Mouse (Mus musculus) subcutaneous adipose tissue, adult 2 months (tissue): Measurements from ENCODE around the gene Olfr460. TPM values are rescaled to one million over a fixed set of nuclear protein-coding genes. Genes with fewer than 3 reads are reported as not detected.

Experiments used
- polyA plus RNA-seq: library from polyadenylated mRNA; depleted of rRNA; stranded (reverse); fragments of >200 nt; gene quantifications from 2 replicates; pipeline ENCODE4 v1.2.3, GENCODE M21; 2012; ENCODE audit warnings: low replicate concordance; rRNA removed

The Olfr460 gene
- 0.15 TPM in 1 of 2 replicates, not detected in the other for polyA plus RNA-seq

DNA sequence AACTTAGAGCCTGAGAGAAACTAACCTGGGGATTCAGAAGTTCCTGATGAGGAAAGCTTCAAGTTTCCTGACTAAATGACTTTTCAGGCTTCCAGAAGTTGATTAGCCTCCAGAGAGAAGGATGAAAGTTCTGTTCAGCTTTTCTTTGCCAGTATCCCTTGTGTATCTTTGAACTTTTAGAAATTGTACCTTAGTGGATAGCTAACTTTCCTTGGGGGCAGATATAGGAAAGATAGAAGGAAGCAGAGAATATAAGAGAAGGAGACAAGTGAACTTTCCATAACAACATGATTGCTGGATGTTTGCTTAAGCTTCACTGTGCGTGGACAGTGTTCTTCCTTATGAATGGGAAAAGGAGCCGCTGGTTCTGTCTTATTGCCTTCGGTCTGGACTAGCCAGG lies at the start of gene Olfr460:
Olfr460 (plus strand) TSS at position 301 of the 400 bp plus-strand sequence.

DNA sequence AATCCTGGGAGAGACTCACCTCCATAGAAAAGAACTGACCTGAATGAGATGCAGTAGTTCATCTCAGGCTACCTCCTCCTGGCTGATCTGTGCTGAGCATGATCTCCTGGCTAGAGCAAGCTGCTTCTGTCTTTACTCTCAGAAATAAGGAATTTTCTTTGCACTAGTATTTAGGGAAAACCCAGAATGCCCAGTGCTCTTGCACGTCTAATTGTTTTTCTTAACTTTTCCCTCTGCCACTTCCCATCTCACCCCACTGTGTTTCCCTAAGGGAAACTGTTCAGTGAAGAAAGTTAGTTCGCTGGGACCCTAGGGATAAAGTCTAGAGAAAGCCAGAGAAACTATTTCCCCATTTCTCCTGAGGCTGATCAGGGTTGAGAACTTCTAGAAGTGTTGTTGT lies 14.3 kb upstream of the Olfr460 start, which contains the start of gene Olfr461:
Olfr461 (minus strand) TSS at position 101 of the 400 bp plus-strand sequence.

DNA sequence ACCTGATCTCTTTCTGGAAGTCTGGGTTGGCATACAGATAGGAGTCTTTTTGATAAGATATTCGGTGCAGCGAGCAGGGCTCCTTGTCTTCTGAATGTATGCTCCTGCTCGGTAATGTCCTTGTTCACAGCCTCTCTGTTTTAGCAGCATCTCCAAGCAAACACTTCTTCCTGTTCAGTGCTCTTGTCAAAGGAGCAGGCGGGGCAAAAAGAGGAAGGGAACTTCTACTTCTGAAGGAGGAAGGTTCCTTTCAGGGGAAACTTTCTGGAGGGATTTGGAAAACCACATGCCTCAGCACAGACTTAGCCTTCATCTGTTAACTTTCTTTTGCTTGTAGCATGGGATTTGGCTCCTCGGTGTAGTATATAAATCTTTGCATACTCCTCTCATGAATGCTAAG lies 16.4 kb downstream of the Olfr460 start, which contains the start of gene Clec5a:
Clec5a (minus strand) TSS at position 177 of the 400 bp plus-strand sequence.

DNA sequence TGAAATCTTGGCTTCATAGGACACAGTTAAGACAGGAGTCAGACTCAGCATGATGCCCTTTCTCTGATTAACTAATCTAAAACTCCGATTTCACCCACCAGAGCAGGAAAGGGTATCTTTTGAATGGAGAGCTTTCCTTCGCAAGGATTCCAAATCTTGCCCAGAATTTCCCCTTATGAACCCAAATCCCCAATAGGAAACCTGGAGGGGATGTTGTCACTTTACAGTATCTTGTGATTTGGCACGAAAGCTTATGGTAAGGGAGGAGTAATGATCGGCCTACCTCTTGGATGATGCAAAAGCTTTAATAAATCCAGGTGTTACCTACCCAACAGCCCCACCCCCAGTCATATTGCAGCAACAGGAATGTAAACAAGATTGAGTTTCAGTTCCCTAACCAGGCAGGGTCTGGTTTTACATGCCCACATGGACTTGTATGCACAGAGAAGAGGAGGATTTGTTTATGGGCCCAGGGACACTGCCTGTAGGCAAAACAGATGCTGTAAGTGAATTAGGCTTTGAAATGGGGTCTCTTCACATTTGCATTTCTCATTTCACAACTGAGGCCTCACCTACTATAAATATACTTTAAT lies 44.1 kb downstream of the Olfr460 start, which contains the start of gene Tas2r138:
Tas2r138 (minus strand) TSS at position 51 of the 593 bp plus-strand sequence.

Other genes starting within 250 kb of the Olfr460 start
- 19.7 and 26.6 TPM in 2 replicates for gene Agk, start 244.3 kb upstream of the Olfr460 start, polyA plus RNA-seq
- 2.4 and 6.3 TPM in 2 replicates for gene E330009J07Rik, start 133.4 kb upstream of the Olfr460 start, polyA plus RNA-seq
- gene Wee2, start 130.4 kb upstream of the Olfr460 start, polyA plus RNA-seq, result not detected in 2 replicates
- gene Ssbp1, start 98.1 kb upstream of the Olfr460 start, polyA plus RNA-seq, result 9.5 and 14.1 TPM in 2 replicates
- not detected in 2 replicates for gene Tas2r137, start 78.3 kb upstream of the Olfr460 start, polyA plus RNA-seq
- gene Tas2r108, start 76.0 kb upstream of the Olfr460 start, polyA plus RNA-seq, result not detected in 2 replicates
- not detected in 2 replicates for gene Prss37, start 50.0 kb upstream of the Olfr460 start, polyA plus RNA-seq
- gene Olfr461, start 14.4 kb upstream of the Olfr460 start, polyA plus RNA-seq, result not detected in 2 replicates
- 0.52 and 0.72 TPM in 2 replicates for gene Clec5a, start 16.3 kb downstream of the Olfr460 start, polyA plus RNA-seq
- not detected in 2 replicates for gene Tas2r138, start 43.8 kb downstream of the Olfr460 start, polyA plus RNA-seq
- gene Mgam, start 59.3 kb downstream of the Olfr460 start, polyA plus RNA-seq, result 0.52 and 0.73 TPM in 2 replicates